Mouse (Mus musculus) heart, embryonic 11.5 days (tissue): ENCODE data around the gene Asns. TPM values are rescaled to one million over a fixed set of nuclear protein-coding genes. Genes with fewer than 3 reads are reported as not detected.
A peak's percentile ranks its signal among the peaks of the same experiment; 100 is the strongest.

Experiments
- ATAC-seq: fragments of 200-750 bp; cut with Nextera tagmentation; replicated peaks from 2 replicates; pipeline ENCODE4 v1.8.0; 2017; ENCODE audit warnings: moderate library complexity; ENCODE audit not compliant: insufficient number of reproducible peaks, low FRiP score, low TSS enrichment
- H3K27ac ChIP-seq: fragments of 300-500 bp; sonication (generic); 2 replicates; pipeline ENCODE4 v1.5.1; 2014; ENCODE audit warnings: mild to moderate bottlenecking, low read depth, low read length
- H3K27me3 ChIP-seq: fragments of 300-500 bp; sonication (generic); 2 replicates; pipeline ENCODE4 v1.6.1; 2014; ENCODE audit warnings: mild to moderate bottlenecking, low read length, mixed read lengths; ENCODE audit not compliant: control insufficient read depth, insufficient read depth
- H3K36me3 ChIP-seq: fragments of 300-500 bp; sonication (generic); 2 replicates; pipeline ENCODE4 v1.6.1; 2014; ENCODE audit warnings: mild to moderate bottlenecking, low read length, moderate library complexity, mixed read lengths; ENCODE audit not compliant: control insufficient read depth, insufficient read depth
- H3K4me1 ChIP-seq: fragments of 300-500 bp; sonication (generic); 2 replicates; pipeline ENCODE4 v1.6.1; 2014; ENCODE audit warnings: low read length; ENCODE audit not compliant: control insufficient read depth, insufficient read depth
- H3K4me2 ChIP-seq: fragments of 300-500 bp; sonication (generic); 2 replicates; pipeline ENCODE4 v1.6.1; 2014; ENCODE audit warnings: mild to moderate bottlenecking, moderate library complexity
- H3K4me3 ChIP-seq: fragments of 300-500 bp; sonication (generic); 2 replicates; pipeline ENCODE4 v1.5.1; 2014; ENCODE audit warnings: low read depth, low read length
- H3K9ac ChIP-seq: fragments of 300-500 bp; sonication (generic); 2 replicates; pipeline ENCODE4 v1.6.1; 2014; ENCODE audit warnings: mild to moderate bottlenecking, low read depth, low read length, moderate library complexity
- H3K9me3 ChIP-seq: fragments of 300-500 bp; sonication (generic); replicated peaks from 2 replicates; pipeline ENCODE4 v1.6.1; 2016; ENCODE audit warnings: low read length; ENCODE audit not compliant: control insufficient read depth
- WGBS: fragments of 180-500 bp; shearing (Covaris S2); extraction: QIAGEN DNeasy Blood & Tissue Kit; methylation state at CpG from one replicate; pipeline ENCODE4 v1.1.7; 2014; ENCODE audit not compliant: insufficient replicate concordance; 5-methylcytosine and 5-hydroxymethylcytosine counted together
- polyA plus RNA-seq: library from polyadenylated mRNA; unstranded; fragments of >200 nt; fragmentation: Nextera tagmentation; extraction: Ambion mirVana; gene quantifications from 2 replicates; pipeline ENCODE4 v1.2.1, GENCODE M21; 2014

Gene Asns
- polyA plus RNA-seq, 1 experiment from 2014 or later = 56.2 TPM

DNA sequence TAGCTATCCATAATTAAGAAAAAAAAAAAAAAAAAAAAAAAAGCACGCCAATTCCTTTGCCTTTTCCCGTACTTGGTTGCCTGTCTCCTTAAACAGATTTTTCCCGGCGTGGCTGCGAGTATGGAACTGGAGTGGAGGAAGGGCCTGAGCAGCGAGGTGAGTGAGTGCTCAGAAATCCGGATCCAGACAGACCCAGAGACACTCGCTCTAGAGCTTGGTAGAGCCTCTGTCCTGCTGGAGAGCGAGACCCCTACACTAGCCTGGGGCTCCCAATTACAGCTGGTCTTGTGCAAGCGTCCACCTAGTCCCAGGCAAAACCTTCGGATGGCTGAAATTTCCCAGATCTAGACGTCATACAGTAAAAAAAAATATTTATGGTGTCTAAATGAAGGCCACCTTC, 603 bp downstream of the Asns start:
- H3K9ac ChIP-seq = peak overlapping the region; percentile 80
- no peaks in the 10 kb centered on the region for H3K36me3 ChIP-seq
- H3K9me3 ChIP-seq = no peaks in the 10 kb centered on the region
- H3K4me2 ChIP-seq = peak overlapping the region; percentile 85
- ATAC-seq = peak; percentile 50
- H3K27ac ChIP-seq = 0 out of 2 replicates have a peak overlapping the region, but pooled peaks have one; percentile 51
- under 1% methylated on average over 12 of the region's 12 CpGs for WGBS
- H3K27me3 ChIP-seq = no peaks in the 10 kb centered on the region
- H3K4me3 ChIP-seq = peak overlapping the region; percentile 78
- no peaks in the 10 kb centered on the region; the same call in 1 of the 2 replicates for H3K4me1 ChIP-seq

DNA sequence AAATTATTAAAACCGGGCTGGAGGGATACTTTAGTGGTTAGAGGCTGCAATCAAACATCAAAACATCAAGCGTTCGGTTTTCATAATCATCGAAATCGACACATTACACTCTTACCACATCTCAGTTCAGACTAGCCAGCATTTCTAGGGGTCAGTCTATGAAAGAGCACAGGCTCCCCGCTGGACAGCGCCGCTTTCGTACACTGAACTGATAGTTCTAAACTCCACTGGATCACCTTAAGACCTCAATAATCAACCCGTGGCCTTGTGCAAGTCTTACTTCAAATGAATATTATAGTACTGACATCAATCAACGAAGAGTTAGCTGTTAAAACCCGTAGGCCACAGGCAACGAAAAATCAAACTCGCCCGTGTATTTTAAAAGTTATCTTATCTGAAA, 1.0 kb downstream of the Asns start:
- no peak overlapping the region for H3K9ac ChIP-seq
- H3K27me3 ChIP-seq = no peaks in the 10 kb centered on the region
- whole genome bisulfite sequencing = 29% methylated on average over 15 of the region's 15 CpGs
- H3K4me3 ChIP-seq = peak overlapping the region; percentile 78
- no peaks in the 10 kb centered on the region for H3K9me3 ChIP-seq
- H3K4me2 ChIP-seq = peak overlapping the region; percentile 85
- H3K27ac ChIP-seq = no peak overlapping the region
- H3K4me1 ChIP-seq = no peaks in the 10 kb centered on the region; the same call in 1 of the 2 replicates
- H3K36me3 ChIP-seq = no peaks in the 10 kb centered on the region
- no peak for ATAC-seq

DNA sequence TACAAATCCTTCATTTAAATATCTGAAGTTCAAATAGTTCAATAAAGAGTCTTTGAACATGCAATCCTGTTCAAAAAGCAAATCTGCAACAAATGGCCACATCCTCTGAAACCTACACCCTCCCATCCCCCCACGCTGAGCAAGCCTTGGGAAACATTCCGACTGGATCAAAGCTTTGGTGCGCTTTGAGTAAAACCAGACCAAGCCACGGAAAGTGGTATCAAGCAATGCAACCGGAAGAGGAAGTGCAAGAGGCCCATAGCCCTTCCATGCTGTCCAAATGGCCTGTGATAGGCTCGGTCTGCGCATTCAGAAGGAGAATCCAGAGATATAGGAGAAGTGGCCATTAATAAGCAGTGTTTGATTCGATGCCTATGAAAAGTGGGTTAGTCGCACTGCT, 2.6 kb downstream of the Asns start:
- H3K9ac ChIP-seq = no peak overlapping the region
- no peak overlapping the region for H3K4me3 ChIP-seq
- H3K4me1 ChIP-seq = no peaks in the 10 kb centered on the region; the same call in 1 of the 2 replicates
- no peak for ATAC-seq
- H3K4me2 ChIP-seq = no peak overlapping the region
- 71% methylated on average over 9 of the region's 9 CpGs for WGBS
- no peaks in the 10 kb centered on the region for H3K27me3 ChIP-seq
- H3K36me3 ChIP-seq = no peaks in the 10 kb centered on the region
- no peaks in the 10 kb centered on the region for H3K9me3 ChIP-seq
- H3K27ac ChIP-seq = no peak overlapping the region

DNA sequence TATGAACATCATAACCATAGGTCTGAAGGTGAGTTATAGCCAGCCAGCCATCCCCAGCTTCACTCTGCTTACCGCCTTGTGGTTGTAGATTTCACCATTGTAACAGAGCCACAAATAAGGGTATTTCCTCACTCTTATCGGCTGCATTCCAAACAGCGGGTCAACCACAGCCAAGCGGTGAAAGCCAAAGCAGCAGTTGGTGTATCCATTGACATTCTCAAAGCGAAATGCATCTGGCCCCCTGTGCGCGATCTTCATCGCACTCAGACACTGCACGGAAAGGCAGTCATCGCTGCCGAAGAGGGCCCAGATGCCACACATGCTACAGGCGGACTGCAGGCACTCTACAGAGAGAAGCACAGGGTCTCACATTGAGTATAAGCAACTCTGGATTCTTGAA, 3.9 kb downstream of the Asns start:
- H3K36me3 ChIP-seq = no peaks in the 10 kb centered on the region
- H3K4me3 ChIP-seq = no peak overlapping the region
- no peak overlapping the region for H3K4me2 ChIP-seq
- no peak for ATAC-seq
- no peak overlapping the region for H3K27ac ChIP-seq
- no peaks in the 10 kb centered on the region for H3K27me3 ChIP-seq
- WGBS = 70% methylated on average over 12 of the region's 12 CpGs
- no peak overlapping the region for H3K9ac ChIP-seq
- no peaks in the 10 kb centered on the region for H3K9me3 ChIP-seq
- H3K4me1 ChIP-seq = no peaks in the 10 kb centered on the region; the same call in 1 of the 2 replicates

DNA sequence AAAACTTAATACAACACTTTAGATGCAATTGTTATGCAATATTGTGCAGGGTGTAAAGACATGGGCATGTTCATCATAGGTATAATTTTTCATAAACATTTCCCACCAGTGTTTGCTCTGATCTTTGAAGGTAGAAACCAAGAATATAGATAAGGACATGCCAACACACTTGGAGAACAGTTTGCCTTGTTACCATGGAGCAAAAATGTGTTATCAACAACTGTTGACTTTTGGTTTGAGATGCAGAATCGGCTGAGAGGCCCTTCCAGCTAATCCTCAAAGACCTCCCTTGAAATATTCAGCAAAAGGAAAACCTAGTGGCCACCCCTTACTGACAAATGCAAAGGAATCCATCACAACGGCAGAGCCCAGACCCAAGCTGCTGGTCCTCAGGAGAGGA, 7.0 kb downstream of the Asns start:
- Histone ChIP-seq H3K4me3 (no peak overlapping the region), H3K4me2 (no peak overlapping the region), H3K4me1 (no peaks in the 10 kb centered on the region; the same call in 1 of the 2 replicates), H3K27ac (no peak overlapping the region), H3K27me3 (no peaks in the 10 kb centered on the region), H3K9ac (no peak overlapping the region), H3K36me3 (peaks cover 2% of the 10 kb centered on the region; the same call in 1 of the 2 replicates), H3K9me3 (no peaks in the 10 kb centered on the region)
- 50% methylated on average over 2 of the region's 2 CpGs for WGBS
- no peak for ATAC-seq

DNA sequence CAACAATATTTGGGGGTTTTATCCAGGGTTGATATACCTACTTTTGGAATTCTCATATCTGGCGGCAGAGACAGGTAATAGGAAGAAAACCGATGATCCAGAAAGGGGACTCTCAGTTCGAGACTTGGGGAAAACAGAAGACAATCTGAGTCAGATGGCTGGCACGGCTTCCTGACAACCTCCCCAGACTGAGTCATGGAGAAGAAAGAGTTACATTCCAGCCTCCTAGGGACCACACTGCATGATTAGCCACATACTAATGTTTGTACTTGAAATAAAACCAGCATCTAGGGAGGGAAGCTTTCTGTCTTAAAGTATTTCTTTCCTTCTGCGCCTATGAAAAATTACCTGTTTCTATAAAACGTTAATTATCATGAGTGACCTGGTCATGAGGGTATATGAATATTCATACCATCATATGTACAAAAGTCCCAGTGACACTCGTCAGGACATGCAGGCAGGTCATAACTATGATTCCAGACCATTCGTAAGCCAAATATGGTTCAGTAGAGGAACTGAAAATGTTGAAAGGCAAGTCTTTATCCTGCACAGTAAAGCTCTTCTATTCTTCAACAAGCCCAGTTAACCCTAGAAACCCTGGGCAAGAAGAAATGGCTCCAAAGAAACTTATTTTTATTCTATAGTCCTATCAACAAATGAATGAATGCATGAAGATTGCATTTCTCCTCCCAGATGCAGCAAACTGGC, 16.7 kb downstream of the Asns start:
- ATAC-seq = no peak
- 88% methylated on average over 8 of the region's 8 CpGs for WGBS
- Histone ChIP-seq H3K36me3 (no peaks in the 10 kb centered on the region), H3K4me1 (no peaks in the 10 kb centered on the region), H3K27me3 (no peaks in the 10 kb centered on the region), H3K4me3 (no peak overlapping the region), H3K4me2 (no peak overlapping the region), H3K9ac (no peak overlapping the region), H3K9me3 (no peaks in the 10 kb centered on the region), H3K27ac (no peak overlapping the region)

DNA sequence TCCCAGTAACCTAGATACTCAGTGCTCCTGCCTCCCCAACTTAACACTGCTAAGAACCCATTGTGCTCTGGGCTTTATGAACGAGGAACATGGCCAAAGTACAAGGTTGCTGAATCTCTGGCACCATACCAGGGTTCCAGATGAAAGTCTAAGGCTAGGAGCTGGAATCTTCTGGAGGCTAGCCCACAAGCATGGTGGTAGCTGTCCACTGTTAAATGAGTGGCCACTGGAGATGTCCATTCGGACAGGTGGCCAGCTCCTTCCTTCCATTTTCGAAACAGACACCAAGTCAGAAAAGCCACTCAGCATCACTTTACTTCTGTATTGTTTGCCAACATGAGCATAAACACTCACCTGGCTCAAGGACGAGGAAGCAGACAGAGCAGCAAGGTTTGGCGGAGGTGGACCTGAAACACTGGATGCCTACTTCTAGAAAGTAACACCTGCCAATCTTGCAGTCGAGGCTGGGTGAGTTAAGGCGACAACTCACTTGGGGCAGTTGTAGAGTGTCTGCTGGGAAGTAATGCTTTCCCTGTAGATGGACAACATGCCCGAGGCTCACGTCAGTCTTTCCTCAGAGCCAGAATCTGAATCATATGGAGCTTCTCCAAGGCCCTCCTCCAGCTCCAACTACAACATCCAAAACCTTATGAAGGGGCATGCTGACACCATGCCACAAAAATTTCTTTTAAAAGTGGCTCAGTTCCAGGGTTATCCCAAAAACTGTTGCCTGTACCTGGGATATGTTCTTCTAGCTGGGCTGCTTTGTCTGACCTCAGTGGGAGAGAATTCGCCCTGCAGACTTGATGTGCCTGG, 20.4 kb downstream of the Asns start:
- H3K4me1 ChIP-seq = no peaks in the 10 kb centered on the region
- H3K27me3 ChIP-seq = no peaks in the 10 kb centered on the region
- no peak overlapping the region for H3K9ac ChIP-seq
- no peaks in the 10 kb centered on the region for H3K9me3 ChIP-seq
- H3K4me2 ChIP-seq = no peak overlapping the region
- no peak for ATAC-seq
- 83% methylated on average over 10 of the region's 10 CpGs for WGBS
- H3K4me3 ChIP-seq = no peak overlapping the region
- H3K27ac ChIP-seq = no peak overlapping the region
- H3K36me3 ChIP-seq = no peaks in the 10 kb centered on the region

DNA sequence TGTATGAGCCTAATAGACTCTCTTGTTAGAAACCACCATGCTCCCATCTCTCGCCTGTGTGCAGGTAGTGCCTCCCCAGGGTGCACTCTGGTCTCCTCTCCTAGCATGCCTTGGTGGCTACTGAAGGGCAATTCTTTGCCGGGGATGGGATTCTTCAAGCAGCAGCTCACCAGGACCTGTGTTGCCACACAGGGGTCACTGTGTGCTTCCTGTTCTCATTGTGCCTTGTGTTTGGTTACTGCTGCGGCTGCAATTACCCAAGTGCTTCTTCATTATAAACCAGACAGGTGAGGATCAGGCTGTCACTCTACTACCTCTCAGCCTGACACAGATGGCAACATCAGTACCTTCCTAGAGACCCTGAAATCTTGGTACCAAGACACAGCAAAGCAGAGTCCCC, 21.6 kb downstream of the Asns start:
- Histone ChIP-seq H3K4me2 (no peak overlapping the region), H3K9me3 (no peaks in the 10 kb centered on the region), H3K27ac (no peak overlapping the region), H3K4me3 (no peak overlapping the region), H3K9ac (no peak overlapping the region), H3K4me1 (no peaks in the 10 kb centered on the region), H3K27me3 (no peaks in the 10 kb centered on the region), H3K36me3 (no peaks in the 10 kb centered on the region)
- ATAC-seq = no peak
- WGBS = 64% methylated on average over 3 of the region's 3 CpGs
